Mouse (Mus musculus) Patski (cell line): ENCODE data around the gene Zc3h4. TPM values are rescaled to one million over a fixed set of nuclear protein-coding genes. Genes with fewer than 3 reads are reported as not detected.

Experiments used
- ATAC-seq: fragments of 100-300 bp; one replicate; pipeline ENCODE4 v1.8.0; 2021
- CTCF ChIA-PET: fragments of 350-600 bp; sonication (Branson Sonifier 250); formaldehyde crosslinking; loops from one replicate; lab custom pipeline; 2022; ENCODE audit warnings: inconsistent platforms; lab: Charles Lee
- POLR2A ChIA-PET: fragments of 350-600 bp; sonication (Branson Sonifier 250); formaldehyde crosslinking; loops from one replicate; lab custom pipeline; 2022; ENCODE audit warnings: antibody characterized with exemption, inconsistent platforms; lab: Charles Lee
- DNase-seq: peaks from one replicate; pipeline ENCODE4 v3.0.0-alpha.2; 2011; ENCODE audit warnings: low read depth, low spot score
- H3K27me3 ChIP-seq: fragments of 371-371 bp; one replicate; pipeline ENCODE4 v1.5.1; 2021
- CTCF ChIP-seq: fragments of 100-300 bp; IDR thresholded peaks from one replicate; pipeline ENCODE4 v1.5.1; 2021
- in situ Hi-C: fragments of 300-500 bp; cut with MboI; formaldehyde crosslinking; loops from 3 replicates; pipeline ENCODE4 v1.11.1; 2018; ENCODE audit warnings: low pct_unique_long_range_greater_than_20kb, mixed read lengths
- polyA plus RNA-seq: library from polyadenylated mRNA; unstranded; gene quantifications from one replicate; pipeline ENCODE4 v1.2.3, GENCODE M21; 2021

Zc3h4 gene
- polyA plus RNA-seq, 1 experiment from 2014 or later = 41.9 TPM

GRCm38 (mm10) chr7:16471549-16471948, 70.8 kb downstream of the Zc3h4 start:
- CTCF ChIA-PET = interaction anchor here (1.0 to 1.4 kb wide), 5 partner anchors 10 to 76 kb away, joined by 3 to 7 read pairs (median 4); no protein-coding TSS in a partner anchor
- DNase-seq (no peak), ATAC-seq (no peak)
- in situ Hi-C loops = no loop called here
- no peak for TF ChIP-seq CTCF
- POLR2A ChIA-PET = no interaction called here
- peaks cover 17% of the 10 kb centered on the region for H3K27me3 ChIP-seq

GRCm38 (mm10) chr7:16472116-16472709, 71.5 kb downstream of the Zc3h4 start:
- DNase-seq = no peak
- POLR2A ChIA-PET = no interaction called here
- in situ Hi-C loops = no loop called here
- peaks cover 17% of the 10 kb centered on the region for H3K27me3 ChIP-seq
- ATAC-seq = no peak
- TF ChIP-seq CTCF = no peak
- CTCF ChIA-PET = interaction anchor here (1.0 to 1.3 kb wide), 3 partner anchors 15 to 76 kb away, joined by 3 to 7 read pairs (median 4); no protein-coding TSS in a partner anchor

- CTCF ChIA-PET = interaction anchor here (1.2 kb wide), 1 partner anchor 10 kb away, joined by 4 read pairs; no protein-coding TSS in a partner anchor
- ATAC-seq (no peak), DNase-seq (no peak)
- no peak for TF ChIP-seq CTCF
- in situ Hi-C loops = no loop called here
- POLR2A ChIA-PET = no interaction called here
- H3K27me3 ChIP-seq = peaks cover 17% of the 10 kb centered on the region
Measured at GRCm38 (mm10) chr7:16473847-16474246, 73.1 kb downstream of the Zc3h4 start.

GRCm38 (mm10) chr7:16474445-16474844, 73.7 kb downstream of the Zc3h4 start:
- in situ Hi-C loops = no loop called here

GRCm38 (mm10) chr7:16475321-16475720, 74.6 kb downstream of the Zc3h4 start:
- ChIA-PET POLR2A (no interaction called here), CTCF (interaction anchor here (1.0 kb wide), 1 partner anchor 15 kb away, joined by 3 read pairs; no protein-coding TSS in a partner anchor)
- in situ Hi-C loops = no loop called here
- ATAC-seq (no peak), DNase-seq (no peak)
- peaks cover 17% of the 10 kb centered on the region for H3K27me3 ChIP-seq
- TF ChIP-seq CTCF = no peak

More at GRCm38 (mm10) chr7:16474445-16474844, 73.7 kb downstream of the Zc3h4 start:
- TF ChIP-seq CTCF = no peak
- DNase-seq (no peak), ATAC-seq (no peak)
- H3K27me3 ChIP-seq = peaks cover 17% of the 10 kb centered on the region
- CTCF ChIA-PET = no interaction called here
- POLR2A ChIA-PET = interaction anchor here (0.5 kb wide), 1 partner anchor 73 kb away, joined by 3 read pairs; no protein-coding TSS in a partner anchor

- in situ Hi-C loops = no loop called here
- peaks cover 17% of the 10 kb centered on the region for H3K27me3 ChIP-seq
- ChIA-PET POLR2A (no interaction called here), CTCF (interaction anchor here (1.0 kb wide), 1 partner anchor 14 kb away, joined by 3 read pairs; no protein-coding TSS in a partner anchor)
- DNase-seq (no peak), ATAC-seq (no peak)
- no peak for TF ChIP-seq CTCF
Measured at GRCm38 (mm10) chr7:16475764-16476599, 75.3 kb downstream of the Zc3h4 start.

- TF ChIP-seq CTCF = no peak
- ChIA-PET CTCF (no interaction called here), POLR2A (no interaction called here)
- peaks cover 17% of the 10 kb centered on the region for H3K27me3 ChIP-seq
- ATAC-seq = no peak
- no peak for DNase-seq
- in situ Hi-C loops = no loop called here
Measured at GRCm38 (mm10) chr7:16476600-16476989, 75.9 kb downstream of the Zc3h4 start.

GRCm38 (mm10) chr7:16477628-16478027, 76.9 kb downstream of the Zc3h4 start, which contains the start of gene Npas1:
Gene Npas1, minus strand, starts transcription at chr7:16477728.
- CTCF ChIA-PET = no interaction called here
- H3K27me3 ChIP-seq = peaks cover 17% of the 10 kb centered on the region
- TF ChIP-seq CTCF = no peak
- POLR2A ChIA-PET = no interaction called here
- in situ Hi-C loops = no loop called here
- DNase-seq = no peak
- ATAC-seq = no peak

Other genes with a start within 250 kb of the Zc3h4 start
- 26.9 TPM for gene Meis3, start 225.8 kb upstream of the Zc3h4 start, polyA plus RNA-seq
- gene Dhx34, start 178.9 kb upstream of the Zc3h4 start, polyA plus RNA-seq = 15.1 TPM
- not detected for gene C5ar2, start 156.8 kb upstream of the Zc3h4 start, polyA plus RNA-seq
- not detected for gene C5ar1, start 141.4 kb upstream of the Zc3h4 start, polyA plus RNA-seq
- gene Inafm1, start 127.3 kb upstream of the Zc3h4 start, polyA plus RNA-seq = 13.0 TPM
- gene Ccdc9, start 114.1 kb upstream of the Zc3h4 start, polyA plus RNA-seq = 78.2 TPM
- 12.6 TPM for gene Bbc3, start 92.5 kb upstream of the Zc3h4 start, polyA plus RNA-seq
- gene Sae1, start 13.1 kb upstream of the Zc3h4 start, polyA plus RNA-seq = 244 TPM
- gene Tmem160, start 51.9 kb downstream of the Zc3h4 start, polyA plus RNA-seq = 86.0 TPM
- gene Npas1, start 76.8 kb downstream of the Zc3h4 start, polyA plus RNA-seq = 0.67 TPM
- gene Arhgap35, start 214.1 kb downstream of the Zc3h4 start, polyA plus RNA-seq = 53.1 TPM